Mouse (Mus musculus): ENCODE results near the gene Swsap1. TPM values are rescaled to one million over a fixed set of nuclear protein-coding genes. Genes with fewer than 3 reads are reported as not detected.

Swsap1 gene
- polyA plus RNA-seq, 1 experiment from 2014 or later, result 10.2 TPM

DNA sequence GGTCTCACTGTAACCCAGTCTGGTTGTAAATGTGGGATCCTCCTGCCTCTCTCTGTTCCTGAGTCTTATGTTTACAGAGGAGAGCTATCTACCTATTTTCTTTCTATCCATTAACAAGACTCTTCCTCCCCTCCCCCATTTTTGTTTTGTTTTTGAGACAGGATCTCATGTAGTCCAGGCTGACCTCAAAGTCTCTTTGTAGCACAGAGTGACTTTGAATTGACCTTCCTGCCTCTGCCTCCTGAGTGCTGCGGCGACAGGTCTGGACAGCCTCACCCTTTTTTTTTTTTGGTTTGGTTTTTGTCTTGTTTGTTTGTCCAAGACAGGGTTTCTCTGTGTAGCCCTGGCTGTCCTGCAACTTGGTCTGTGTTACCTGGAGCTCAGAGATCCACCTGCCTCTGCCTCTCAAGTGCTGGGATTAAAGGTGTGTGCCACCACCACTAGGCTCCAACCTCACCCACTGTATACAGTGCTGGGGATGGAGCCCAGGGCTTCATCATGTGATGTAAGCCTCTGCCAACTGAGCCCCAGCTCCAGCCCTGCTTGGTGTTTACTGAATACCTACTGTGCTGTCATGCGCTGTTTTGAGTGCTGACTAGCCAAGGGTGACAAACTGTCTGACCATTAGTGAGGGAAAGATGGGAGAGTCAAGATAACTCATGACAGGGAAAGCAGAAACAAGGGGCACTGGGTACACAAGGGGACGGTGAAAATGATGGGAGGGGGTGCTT, 23.0 kb downstream of the Swsap1 start:
- no peak overlapping the region for H3K4me3 ChIP-seq (ENCODE audit: low read depth, low read length)
- ATAC-seq (ENCODE audit: insufficient read depth) (no peak), DNase-seq (no peak)
- 77% methylated on average over 4 of the region's 4 CpGs for WGBS
- no peaks in the 10 kb centered on the region for H3K9me3 ChIP-seq (ENCODE audit: low read depth, low read length)
- H3K27me3 ChIP-seq (ENCODE audit: insufficient read depth, low read length), result no peaks in the 10 kb centered on the region
- H3K4me2 ChIP-seq, result no peak overlapping the region
- H3K4me1 ChIP-seq (ENCODE audit: insufficient read depth), result no peaks in the 10 kb centered on the region
- no peak overlapping the region for H3K9ac ChIP-seq
- no peak overlapping the region for H3K27ac ChIP-seq (ENCODE audit: low read depth)
- H3K36me3 ChIP-seq (ENCODE audit: insufficient read depth), result no peaks in the 10 kb centered on the region
- no peak for TF ChIP-seq CTCF (IDR thresholded peaks at IDR 0.05; ENCODE audit: low read depth)

- no peak for ATAC-seq (ENCODE audit: insufficient read depth)
- Histone ChIP-seq H3K9ac (no peak overlapping the region), H3K4me2 (no peak overlapping the region)
These were observed 28.4 kb downstream of the Swsap1 start for GRCm38 (mm10) chr9:21983911-21984310.

GRCm38 (mm10) chr9:21987592-21988342, 32.2 kb downstream of the Swsap1 start:
- Histone ChIP-seq H3K4me3 (ENCODE audit: low read depth, low read length) (peak overlapping the region; percentile 50), H3K27ac (ENCODE audit: low read depth) (no peak overlapping the region), H3K4me2 (peak overlapping the region; percentile 81), H3K9ac (no peak overlapping the region), H3K4me1 (ENCODE audit: insufficient read depth) (peaks cover 6% of the 10 kb centered on the region; the same call in 1 of the 2 replicates), H3K9me3 (ENCODE audit: low read depth, low read length) (no peaks in the 10 kb centered on the region), H3K27me3 (ENCODE audit: insufficient read depth, low read length) (peaks cover 71% of the 10 kb centered on the region), H3K36me3 (ENCODE audit: insufficient read depth) (no peaks in the 10 kb centered on the region)
- TF ChIP-seq CTCF (IDR thresholded peaks at IDR 0.05; ENCODE audit: low read depth), result no peak
- 9% methylated on average over 36 of the region's 36 CpGs for WGBS
- ATAC-seq (ENCODE audit: insufficient read depth) (no peak), DNase-seq (no peak)

More at GRCm38 (mm10) chr9:21983911-21984310, 28.4 kb downstream of the Swsap1 start:
- Histone ChIP-seq H3K36me3 (ENCODE audit: insufficient read depth) (no peaks in the 10 kb centered on the region), H3K9me3 (ENCODE audit: low read depth, low read length) (no peaks in the 10 kb centered on the region), H3K4me1 (ENCODE audit: insufficient read depth) (no peaks in the 10 kb centered on the region; the same call in 1 of the 2 replicates), H3K27me3 (ENCODE audit: insufficient read depth, low read length) (peaks cover 36% of the 10 kb centered on the region), H3K27ac (ENCODE audit: low read depth) (no peak overlapping the region), H3K4me3 (ENCODE audit: low read depth, low read length) (no peak overlapping the region)
- 28% methylated on average over 3 of the region's 3 CpGs for WGBS
- no peak for TF ChIP-seq CTCF (IDR thresholded peaks at IDR 0.05; ENCODE audit: low read depth)
- DNase-seq, result no peak

GRCm38 (mm10) chr9:21988421-21989101, 33.0 kb downstream of the Swsap1 start:
- H3K27ac ChIP-seq (ENCODE audit: low read depth), result no peak overlapping the region
- 0 out of 2 replicates have a peak, but pooled peaks have one; percentile 53 for ATAC-seq (ENCODE audit: insufficient read depth)
- peaks cover 6% of the 10 kb centered on the region; the same call in 1 of the 2 replicates for H3K4me1 ChIP-seq (ENCODE audit: insufficient read depth)
- peak overlapping the region; percentile 50 for H3K4me3 ChIP-seq (ENCODE audit: low read depth, low read length)
- peak overlapping the region; percentile 36 for H3K9ac ChIP-seq
- H3K36me3 ChIP-seq (ENCODE audit: insufficient read depth), result no peaks in the 10 kb centered on the region
- under 1% methylated on average over 32 of the region's 32 CpGs for WGBS
- peaks cover 71% of the 10 kb centered on the region for H3K27me3 ChIP-seq (ENCODE audit: insufficient read depth, low read length)
- H3K9me3 ChIP-seq (ENCODE audit: low read depth, low read length), result no peaks in the 10 kb centered on the region
- peak; percentile 32 for DNase-seq
- peak; percentile 13; the same call in 1 of the 2 replicates for TF ChIP-seq CTCF (IDR thresholded peaks at IDR 0.05; ENCODE audit: low read depth)
- peak overlapping the region; percentile 81 for H3K4me2 ChIP-seq

- no peak; the same call in 1 of the 2 replicates for TF ChIP-seq CTCF (IDR thresholded peaks at IDR 0.05; ENCODE audit: low read depth)
- no peak within 1 kb of the TSS for H3K27ac ChIP-seq (ENCODE audit: low read depth)
- H3K4me1 ChIP-seq (ENCODE audit: insufficient read depth), result peaks cover 6% of the 10 kb centered on the region; the same call in 1 of the 2 replicates
- H3K36me3 ChIP-seq (ENCODE audit: insufficient read depth), result no peaks in the 10 kb centered on the region
- peaks cover 71% of the 10 kb centered on the region for H3K27me3 ChIP-seq (ENCODE audit: insufficient read depth, low read length)
- peak; percentile 50 for DNase-seq
- under 1% methylated on average over 42 of the region's 42 CpGs for WGBS
- H3K4me2 ChIP-seq, result peak within 1 kb of the TSS; percentile 81
- ATAC-seq (ENCODE audit: insufficient read depth), result 0 out of 2 replicates have a peak, but pooled peaks have one; percentile 52
- peak within 1 kb of the TSS; percentile 36 for H3K9ac ChIP-seq
- no peaks in the 10 kb centered on the region for H3K9me3 ChIP-seq (ENCODE audit: low read depth, low read length)
- peak within 1 kb of the TSS; percentile 50 for H3K4me3 ChIP-seq (ENCODE audit: low read depth, low read length)
These were observed 33.9 kb downstream of the Swsap1 start, which contains the start of gene Rgl3 for GRCm38 (mm10) chr9:21989230-21990110. Rgl3 (minus strand) TSS chr9:21989446.

DNA sequence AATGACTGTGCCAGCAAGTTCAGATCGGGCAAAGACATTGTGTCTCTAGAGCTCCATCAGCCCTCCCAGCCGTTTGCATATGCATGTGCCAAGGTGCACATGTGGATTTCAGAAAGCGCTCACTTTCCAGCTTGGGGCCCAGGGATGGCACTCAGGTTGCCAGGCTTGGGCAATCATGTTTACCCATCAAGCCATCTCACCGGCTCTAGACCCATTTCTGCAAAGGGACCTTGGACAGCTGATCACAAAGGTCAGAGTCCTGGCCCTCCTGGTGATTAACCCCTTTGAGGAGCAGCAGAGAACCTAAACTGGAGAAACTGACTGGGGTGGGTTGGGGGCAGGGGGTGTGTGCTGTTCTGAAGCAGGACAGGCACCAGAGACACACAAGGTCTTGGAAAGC, 36.7 kb downstream of the Swsap1 start:
- no peak for DNase-seq
- Histone ChIP-seq H3K27ac (ENCODE audit: low read depth) (no peak overlapping the region), H3K27me3 (ENCODE audit: insufficient read depth, low read length) (peaks cover 52% of the 10 kb centered on the region), H3K9me3 (ENCODE audit: low read depth, low read length) (no peaks in the 10 kb centered on the region), H3K4me3 (ENCODE audit: low read depth, low read length) (no peak overlapping the region), H3K36me3 (ENCODE audit: insufficient read depth) (no peaks in the 10 kb centered on the region), H3K4me2 (no peak overlapping the region), H3K4me1 (ENCODE audit: insufficient read depth) (peaks cover 6% of the 10 kb centered on the region; the same call in 1 of the 2 replicates), H3K9ac (no peak overlapping the region)
- no peak for TF ChIP-seq CTCF (IDR thresholded peaks at IDR 0.05; ENCODE audit: low read depth)
- WGBS, result 68% methylated on average over 4 of the region's 4 CpGs
- ATAC-seq (ENCODE audit: insufficient read depth), result no peak

All from lung, embryonic 14.5 days (tissue).